Mouse (Mus musculus) lung, embryonic 14.5 days (tissue): ENCODE data around the gene Sgpp2. TPM values are rescaled to one million over a fixed set of nuclear protein-coding genes. Genes with fewer than 3 reads are reported as not detected.
A peak's percentile ranks its signal among the peaks of the same experiment; 100 is the strongest.

ENCODE experiments used
- ATAC-seq: fragments of 200-750 bp; cut with Nextera tagmentation; 2 replicates; pipeline ENCODE4 v1.8.0; 2017; ENCODE audit warnings: mild to moderate bottlenecking, moderate TSS enrichment, moderate library complexity; ENCODE audit not compliant: insufficient read depth
- DNase-seq: peaks from one replicate; pipeline ENCODE4 v3.0.0-alpha.2; 2015
- H3K27ac ChIP-seq: fragments of 300-500 bp; sonication (generic); 2 replicates; pipeline ENCODE4 v1.5.1; 2014; ENCODE audit warnings: low read depth, mild to moderate bottlenecking, moderate library complexity
- H3K27me3 ChIP-seq: fragments of 300-500 bp; sonication (generic); 2 replicates; pipeline ENCODE4 v1.6.1; 2014; ENCODE audit warnings: low read length, control low read depth; ENCODE audit not compliant: insufficient read depth
- H3K36me3 ChIP-seq: fragments of 300-500 bp; sonication (generic); 2 replicates; pipeline ENCODE4 v1.6.1; 2014; ENCODE audit warnings: control low read depth; ENCODE audit not compliant: insufficient read depth
- H3K4me1 ChIP-seq: fragments of 300-500 bp; sonication (generic); 2 replicates; pipeline ENCODE4 v1.6.1; 2014; ENCODE audit warnings: antibody characterized with exemption, control low read depth; ENCODE audit not compliant: insufficient read depth
- H3K4me2 ChIP-seq: fragments of 300-500 bp; sonication (generic); 2 replicates; pipeline ENCODE4 v1.6.1; 2014; ENCODE audit warnings: mild to moderate bottlenecking
- H3K4me3 ChIP-seq: fragments of 300-500 bp; sonication (generic); 2 replicates; pipeline ENCODE4 v1.5.1; 2014; ENCODE audit warnings: low read depth, low read length
- H3K9ac ChIP-seq: fragments of 300-500 bp; sonication (generic); 2 replicates; pipeline ENCODE4 v1.6.1; 2014
- H3K9me3 ChIP-seq: fragments of 300-500 bp; sonication (generic); 2 replicates; pipeline ENCODE4 v1.6.1; 2016; ENCODE audit warnings: low read depth, low read length, control low read depth
- CTCF ChIP-seq: IDR thresholded peaks from 2 replicates; pipeline ENCODE4 v1.5.1; 2016; ENCODE audit warnings: antibody characterized with exemption, low read depth
- WGBS: fragments of 180-500 bp; shearing (Covaris S2); extraction: QIAGEN DNeasy Blood & Tissue Kit; methylation state at CpG from one replicate; pipeline ENCODE4 v1.1.7; 2014; 5-methylcytosine and 5-hydroxymethylcytosine counted together
- polyA plus RNA-seq: library from polyadenylated mRNA; unstranded; fragments of >200 nt; fragmentation: Nextera tagmentation; extraction: Ambion mirVana; gene quantifications from 2 replicates; pipeline ENCODE4 v1.2.1, GENCODE M21; 2014

The Sgpp2 gene
- polyA plus RNA-seq: 1.0 and 1.1 TPM in 2 replicates

- Histone ChIP-seq H3K4me1 (peaks cover 9% of the 10 kb centered on the region; the same call in 1 of the 2 replicates), H3K36me3 (no peaks in the 10 kb centered on the region), H3K9me3 (no peaks in the 10 kb centered on the region), H3K9ac (peak within 1 kb of the TSS; percentile 34; the same call in 1 of the 2 replicates), H3K4me3 (peak within 1 kb of the TSS; percentile 46), H3K27ac (no peak within 1 kb of the TSS), H3K27me3 (peaks cover 41% of the 10 kb centered on the region), H3K4me2 (peak within 1 kb of the TSS; percentile 92)
- DNase-seq: peak; percentile 41
- TF ChIP-seq CTCF: no peak
- WGBS: under 1% methylated on average over 68 of the region's 68 CpGs
- ATAC-seq: peak; percentile 70
Observed at GRCm38 (mm10) chr1:78310021-78310752, at the start of gene Sgpp2. Gene Sgpp2, plus strand, starts transcription at chr1:78310345.

DNA sequence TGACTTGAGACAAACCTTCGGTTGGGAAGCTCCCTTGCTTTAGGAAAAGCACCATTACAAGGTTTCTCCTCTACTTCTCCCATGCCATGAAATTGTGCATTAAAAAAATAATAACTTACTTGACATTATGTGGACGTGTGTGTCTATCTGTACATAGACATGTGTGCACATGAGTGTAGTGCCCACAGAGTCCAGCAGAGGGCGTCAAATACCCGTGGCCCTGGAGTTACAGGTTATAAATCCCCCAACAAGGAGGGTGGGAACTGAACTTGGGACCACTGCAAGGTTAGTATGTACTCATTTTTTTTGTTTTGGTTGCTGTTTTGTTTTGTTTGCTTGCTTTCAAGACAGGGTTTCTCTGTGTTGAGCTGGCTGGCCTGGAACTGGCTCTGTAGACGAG, 42.6 kb upstream of the Sgpp2 start:
- no peak overlapping the region for H3K9ac ChIP-seq
- H3K4me2 ChIP-seq: no peak overlapping the region
- no peaks in the 10 kb centered on the region for H3K36me3 ChIP-seq
- TF ChIP-seq CTCF: peak; percentile 29; the same call in 1 of the 2 replicates
- no peaks in the 10 kb centered on the region for H3K4me1 ChIP-seq
- no peak overlapping the region for H3K4me3 ChIP-seq
- ATAC-seq: no peak
- no peaks in the 10 kb centered on the region for H3K9me3 ChIP-seq
- 55% methylated on average over 5 of the region's 5 CpGs for WGBS
- no peak for DNase-seq
- no peak overlapping the region for H3K27ac ChIP-seq
- no peaks in the 10 kb centered on the region for H3K27me3 ChIP-seq

DNA sequence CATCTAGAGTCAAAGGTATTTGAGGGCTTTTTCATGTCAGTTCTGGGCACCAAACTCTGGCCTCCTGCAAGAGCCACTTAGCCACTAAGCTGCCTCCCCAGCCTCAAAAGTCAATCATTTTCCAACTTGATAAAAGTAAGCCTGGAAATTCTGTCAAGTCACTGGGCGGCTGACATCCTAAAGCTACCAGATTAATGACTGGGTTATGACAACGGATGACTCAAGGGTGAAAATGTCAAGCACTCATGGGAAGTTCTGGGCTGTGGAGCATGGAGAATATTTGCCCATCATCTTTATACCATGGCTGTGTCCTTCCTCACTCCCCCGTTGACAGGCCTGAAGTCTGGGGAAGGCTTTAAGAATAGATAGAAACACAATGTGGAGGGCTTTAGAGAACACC, 37.2 kb upstream of the Sgpp2 start:
- ATAC-seq: no peak
- Histone ChIP-seq H3K27ac (no peak overlapping the region), H3K4me2 (no peak overlapping the region), H3K4me1 (no peaks in the 10 kb centered on the region), H3K27me3 (no peaks in the 10 kb centered on the region), H3K9me3 (no peaks in the 10 kb centered on the region), H3K36me3 (no peaks in the 10 kb centered on the region), H3K9ac (no peak overlapping the region), H3K4me3 (no peak overlapping the region)
- WGBS: 61% methylated on average over 3 of the region's 3 CpGs
- no peak for DNase-seq
- TF ChIP-seq CTCF: no peak

DNA sequence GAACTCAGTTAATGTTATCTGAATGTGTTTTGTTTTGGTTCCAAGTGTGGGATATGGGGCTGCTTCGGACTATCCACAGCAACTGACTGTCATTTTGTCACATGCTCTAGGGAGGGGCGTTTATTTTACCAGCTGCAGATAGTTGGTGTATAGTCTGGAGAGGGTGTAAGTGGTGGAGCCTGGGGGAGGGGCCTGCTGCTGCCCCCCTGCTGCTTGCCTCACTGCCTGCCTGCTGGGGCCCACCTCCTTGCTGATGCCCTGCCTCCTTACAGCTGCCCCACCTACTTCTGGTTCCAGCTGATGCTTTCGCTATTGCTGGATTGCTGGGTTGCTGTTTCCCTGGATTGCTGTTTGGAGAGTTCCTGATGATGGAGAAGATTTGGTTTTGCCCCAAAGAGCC, 31.0 kb upstream of the Sgpp2 start:
- 15% methylated on average over 3 of the region's 3 CpGs for WGBS
- Histone ChIP-seq H3K9ac (no peak overlapping the region), H3K4me3 (no peak overlapping the region), H3K27me3 (no peaks in the 10 kb centered on the region), H3K36me3 (no peaks in the 10 kb centered on the region), H3K9me3 (no peaks in the 10 kb centered on the region), H3K4me2 (no peak overlapping the region), H3K4me1 (no peaks in the 10 kb centered on the region), H3K27ac (no peak overlapping the region)
- DNase-seq: peak; percentile 8
- peak; percentile 75; the same call in 1 of the 2 replicates for ATAC-seq
- no peak for TF ChIP-seq CTCF

DNA sequence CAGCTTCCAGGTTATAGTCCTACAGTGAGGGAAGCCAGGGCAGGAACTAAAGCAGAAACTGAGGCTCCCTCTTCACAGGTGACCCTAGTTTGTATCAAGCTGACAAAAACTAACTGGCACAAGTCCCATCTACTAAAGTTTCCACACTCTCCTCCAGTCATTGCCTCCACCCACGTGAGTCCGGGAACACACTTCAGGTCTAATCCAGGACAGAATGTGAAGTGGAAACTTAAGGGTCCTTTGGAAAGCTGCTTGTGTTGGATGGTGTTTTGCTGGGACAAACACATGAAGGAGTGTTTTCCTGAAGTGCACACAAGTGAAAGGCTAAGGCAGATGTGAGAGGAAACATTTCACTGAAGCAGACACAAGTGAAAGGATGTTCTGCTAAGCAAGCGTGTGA, 17.7 kb upstream of the Sgpp2 start:
- no peak for ATAC-seq
- 67% methylated on average over 3 of the region's 3 CpGs for WGBS
- no peak overlapping the region for H3K27ac ChIP-seq

GRCm38 (mm10) chr1:78299670-78300225, 10.4 kb upstream of the Sgpp2 start:
- H3K9ac ChIP-seq: no peak overlapping the region
- no peaks in the 10 kb centered on the region for H3K27me3 ChIP-seq
- no peaks in the 10 kb centered on the region for H3K36me3 ChIP-seq
- no peak overlapping the region for H3K4me3 ChIP-seq
- H3K4me1 ChIP-seq: no peaks in the 10 kb centered on the region
- no peaks in the 10 kb centered on the region for H3K9me3 ChIP-seq
- WGBS: 55% methylated on average over 7 of the region's 7 CpGs
- TF ChIP-seq CTCF: no peak
- ATAC-seq (no peak), DNase-seq (peak; percentile 48)
- H3K4me2 ChIP-seq: no peak overlapping the region
- no peak overlapping the region for H3K27ac ChIP-seq

More for the DNA sequence above, 17.7 kb upstream of the Sgpp2 start:
- Histone ChIP-seq H3K4me2 (no peak overlapping the region), H3K4me3 (no peak overlapping the region), H3K4me1 (no peaks in the 10 kb centered on the region), H3K27me3 (no peaks in the 10 kb centered on the region), H3K9ac (no peak overlapping the region), H3K36me3 (no peaks in the 10 kb centered on the region), H3K9me3 (no peaks in the 10 kb centered on the region)
- no peak for TF ChIP-seq CTCF
- DNase-seq: no peak

DNA sequence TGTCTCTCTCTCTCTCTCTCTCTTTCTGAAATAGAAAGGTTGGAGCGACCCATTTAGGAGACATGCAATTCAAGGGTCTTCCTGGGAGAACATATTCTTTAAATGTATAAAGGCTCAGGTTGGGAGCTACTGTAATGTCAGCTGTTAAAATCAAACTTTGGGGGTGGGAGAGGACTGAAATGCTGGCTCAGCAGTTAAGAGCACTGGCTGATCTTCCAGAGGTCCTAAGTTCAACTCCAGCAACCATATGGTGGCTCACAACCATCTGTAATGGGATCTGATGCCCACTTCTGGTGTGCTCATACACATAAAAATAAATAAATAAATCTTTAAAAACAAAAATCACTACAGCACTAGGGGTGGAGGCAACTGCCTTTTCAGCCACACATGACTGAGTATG, 1.5 kb upstream of the Sgpp2 start:
- ATAC-seq (no peak), DNase-seq (no peak)
- Histone ChIP-seq H3K27me3 (peaks cover 41% of the 10 kb centered on the region), H3K27ac (no peak overlapping the region), H3K9me3 (no peaks in the 10 kb centered on the region), H3K36me3 (no peaks in the 10 kb centered on the region), H3K4me3 (no peak overlapping the region), H3K4me1 (peaks cover 9% of the 10 kb centered on the region; the same call in 1 of the 2 replicates), H3K4me2 (no peak overlapping the region), H3K9ac (no peak overlapping the region)
- WGBS: 67% methylated on average over 1 of the region's 1 CpGs
- no peak for TF ChIP-seq CTCF
